Mouse (Mus musculus) layer of hippocampus, postnatal 25 days (tissue): ENCODE data around the gene Nrip2. TPM values are rescaled to one million over a fixed set of nuclear protein-coding genes. Genes with fewer than 3 reads are reported as not detected.
"Not testable (repeated sequence)": the region's sequence is repeated elsewhere in the genome, so short reads cannot be mapped to it uniquely, and the experiment has no call there.

Experiments
- DNase-seq, 2 experiments: peaks; one replicate each; pipeline ENCODE4 v3.0.0; 2022; ENCODE audit warnings: mixed read lengths in 2 of 2, low spot score in 1 of 2; ENCODE audit errors: extremely low spot score in 1 of 2
- total RNA-seq, 2 experiments: library from RNA; stranded (reverse); gene quantifications; 2 replicates each; pipeline ENCODE4 v1.2.3; 2021

Nrip2 gene
- 10 to 100 TPM; 15.6 to 18.6 TPM for total RNA-seq

DNA sequence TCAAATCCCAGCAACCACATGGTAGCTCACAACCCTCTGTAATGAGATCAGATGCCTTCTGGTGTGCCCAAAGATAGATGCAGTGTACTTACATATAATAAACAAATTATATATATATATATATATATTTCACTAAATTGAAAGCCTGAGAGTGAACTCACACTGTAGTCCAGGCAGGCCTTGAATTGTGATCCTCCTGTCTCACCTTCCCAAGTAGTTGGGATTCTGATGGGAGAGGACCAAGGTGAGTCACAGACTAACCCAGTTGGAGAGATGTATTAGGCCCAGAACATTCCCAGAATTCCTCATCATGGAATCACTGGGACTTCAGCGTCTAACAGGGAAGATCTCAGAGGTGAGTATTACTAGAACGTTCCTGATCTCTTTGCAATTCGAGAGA lies at the start of gene Nrip2:
TSS of gene Nrip2 (plus strand) at position 301 of the 400 bp plus-strand sequence.
- DNase-seq: no peak

DNA sequence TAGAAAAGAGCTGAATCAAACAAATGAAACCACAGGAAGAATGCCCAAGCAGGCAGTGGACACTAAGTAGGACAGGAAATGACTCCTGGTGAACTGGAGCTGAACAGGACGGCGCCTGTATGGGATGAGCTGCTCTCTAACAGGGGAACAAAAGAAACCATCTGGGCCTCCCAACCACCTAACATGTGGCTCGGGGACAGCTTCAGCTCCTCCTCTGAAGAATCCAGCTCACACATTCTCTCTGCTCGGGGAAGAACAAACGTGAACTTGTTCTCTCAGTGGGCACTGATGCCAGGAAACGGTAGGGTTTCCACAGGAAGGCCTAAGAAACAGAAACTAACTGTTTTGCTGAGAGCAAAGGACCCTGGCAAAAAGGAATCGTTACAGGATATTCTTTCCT lies 49.4 kb upstream of the Nrip2 start:
- DNase-seq: no peak

DNA sequence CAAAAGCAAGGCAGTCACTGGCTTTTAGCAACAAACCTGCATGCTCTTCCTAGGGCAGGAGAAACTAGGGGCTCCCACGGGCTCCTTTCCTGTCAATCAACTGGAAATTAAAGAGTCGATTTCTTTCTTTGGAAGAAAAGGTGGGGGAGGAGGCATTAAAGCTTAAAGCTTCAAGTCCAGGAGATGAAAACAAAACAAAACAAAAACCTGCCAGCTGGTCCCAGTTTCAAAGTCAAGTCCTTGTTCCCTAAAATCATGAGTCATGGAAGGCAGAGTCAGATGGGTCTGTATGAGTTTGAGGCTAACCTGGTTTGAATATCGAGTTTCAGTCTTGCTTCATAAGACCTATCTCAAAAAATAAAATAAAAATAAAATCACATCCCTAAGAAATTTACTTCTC lies 45.0 kb upstream of the Nrip2 start:
- DNase-seq: no peak

DNA sequence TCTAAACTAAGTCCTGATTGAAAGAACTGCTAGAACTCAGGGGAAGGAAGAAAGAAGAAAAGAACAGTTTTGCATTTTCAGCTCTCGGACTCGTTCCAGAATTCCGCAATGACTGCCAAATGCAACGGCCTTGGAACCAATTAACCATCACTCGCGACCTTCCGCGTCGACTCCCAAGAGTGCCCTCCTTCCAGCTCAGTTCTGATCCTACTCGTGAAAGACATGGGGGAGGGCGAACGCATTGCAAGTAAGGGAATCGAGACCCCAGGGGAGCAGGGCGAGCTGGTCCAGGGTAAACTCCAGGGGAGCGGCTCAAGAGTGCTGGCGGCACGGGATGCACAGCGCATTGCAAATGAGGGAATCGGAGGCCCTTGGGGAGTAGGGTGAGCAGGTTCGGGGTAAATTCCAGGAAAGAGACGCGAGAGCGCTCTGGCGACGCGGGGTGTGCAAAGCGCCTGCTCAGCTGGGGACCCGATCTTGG lies 43.9 kb upstream of the Nrip2 start:
- peak in 1 of 2 experiments; percentile 39 for DNase-seq

DNA sequence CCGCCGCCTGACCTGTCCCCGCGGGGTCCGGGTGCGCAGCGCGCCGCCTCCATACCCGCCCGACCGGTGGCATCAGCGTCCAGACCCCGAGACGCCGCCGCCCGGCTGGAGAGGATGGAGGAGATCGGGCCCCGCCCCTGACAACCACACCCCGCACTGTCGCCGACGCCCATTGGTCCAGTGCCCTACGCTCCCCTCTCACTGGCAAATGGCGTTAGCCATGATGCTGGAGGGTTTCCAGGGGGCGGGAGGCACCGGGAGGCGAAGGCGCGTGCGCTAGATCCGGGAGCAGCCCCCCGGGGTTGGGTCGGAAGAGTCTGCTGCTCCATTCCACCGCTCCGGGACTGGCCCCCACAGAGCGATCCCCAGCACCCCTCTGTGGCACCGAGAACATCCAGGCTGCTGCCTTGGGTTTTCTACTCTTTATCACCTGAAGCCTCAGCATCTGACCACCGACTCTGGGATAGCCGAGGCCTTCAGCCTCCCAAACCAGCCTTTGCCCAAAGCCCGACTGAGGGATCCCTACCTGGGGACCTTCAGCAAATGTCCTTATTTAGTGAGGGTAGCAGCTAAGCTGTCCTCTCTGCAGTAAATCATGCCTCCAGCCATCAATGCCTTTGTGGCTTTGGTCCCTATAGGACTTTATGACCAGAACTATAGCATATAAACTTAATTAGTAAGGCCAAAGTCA lies 43.2 kb upstream of the Nrip2 start, which contains the start of gene Tulp3:
TSS of gene Tulp3 (minus strand) at position 126 of the 691 bp plus-strand sequence.
- peak; percentile 93 to 96 for DNase-seq

DNA sequence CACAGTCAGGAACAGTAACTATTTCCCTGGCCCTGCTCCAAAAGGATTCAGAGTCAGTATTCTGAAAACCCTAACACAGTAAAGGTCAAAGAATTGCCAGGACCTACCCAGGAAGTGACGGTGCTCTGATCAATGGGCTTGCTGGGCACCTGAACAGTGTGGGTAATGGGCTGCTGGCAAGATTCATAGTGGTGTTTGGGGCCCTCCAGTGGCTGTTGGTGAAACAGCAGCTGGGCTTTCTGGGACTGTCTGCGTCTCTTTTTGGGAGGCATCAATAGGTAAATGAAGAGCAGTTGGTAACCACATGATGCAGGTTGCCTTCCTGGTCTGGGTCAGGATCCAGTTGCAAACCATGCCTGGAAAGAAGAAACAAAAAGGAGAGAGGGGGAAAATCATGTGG lies 40.1 kb upstream of the Nrip2 start:
- peak; percentile 66 to 82 for DNase-seq

DNA sequence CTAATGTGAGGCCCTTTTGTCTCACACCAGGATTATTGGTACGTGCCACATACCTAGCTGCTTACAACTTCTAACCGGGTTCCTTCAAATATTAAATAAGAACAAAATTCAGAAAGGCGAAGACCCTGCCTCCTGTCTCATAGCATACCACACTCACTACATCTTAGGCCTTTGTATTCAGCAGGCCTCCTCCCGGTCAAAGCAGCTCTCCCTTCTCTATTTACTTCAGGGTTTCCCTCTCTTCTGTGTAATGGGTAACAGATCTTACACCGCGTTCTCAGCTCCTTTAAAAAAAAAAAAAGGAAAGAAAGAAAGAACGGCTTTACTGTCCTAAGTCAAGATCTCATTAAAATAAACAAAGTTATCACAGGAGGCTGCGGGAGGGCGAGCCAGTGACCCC lies 37.2 kb upstream of the Nrip2 start:
- DNase-seq: no peak

DNA sequence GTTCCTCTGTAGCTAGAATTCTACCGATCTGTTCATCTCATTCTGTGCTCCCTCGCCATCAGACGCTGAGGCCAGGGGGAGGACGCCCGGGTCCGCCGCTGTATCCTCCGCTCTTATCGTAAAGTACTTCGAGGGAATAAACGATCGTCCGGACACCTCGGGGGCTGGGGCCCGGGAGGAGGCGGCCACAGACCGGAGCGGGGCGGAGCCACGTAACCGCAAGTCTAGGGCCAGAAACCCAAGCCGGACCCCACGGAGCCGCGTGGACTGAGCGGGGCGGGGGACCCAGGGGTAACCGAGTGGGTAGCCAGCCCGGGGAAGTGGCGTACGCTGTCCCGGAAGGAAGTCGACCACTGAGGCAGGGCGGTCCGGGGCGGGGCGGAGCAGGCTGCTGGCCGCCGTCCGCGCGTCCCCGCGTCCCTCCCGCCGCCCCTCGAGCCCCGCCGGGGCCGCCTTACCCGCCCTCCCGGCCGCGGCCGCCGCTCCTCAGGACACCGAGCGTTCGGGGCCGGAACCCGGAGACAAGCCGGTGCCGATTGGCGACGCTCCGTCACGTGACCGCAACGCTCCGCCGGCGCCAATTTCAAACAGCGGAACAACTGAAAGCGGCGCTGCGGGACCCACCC lies 36.6 kb upstream of the Nrip2 start, which contains the start of the genes Rhno1 and Foxm1:
TSS of gene Rhno1 (minus strand) at position 531 of the 626 bp plus-strand sequence.
TSS of gene Foxm1 (plus strand) at position 587 of the 626 bp plus-strand sequence.
- peak; percentile 75 to 79 for DNase-seq

DNA sequence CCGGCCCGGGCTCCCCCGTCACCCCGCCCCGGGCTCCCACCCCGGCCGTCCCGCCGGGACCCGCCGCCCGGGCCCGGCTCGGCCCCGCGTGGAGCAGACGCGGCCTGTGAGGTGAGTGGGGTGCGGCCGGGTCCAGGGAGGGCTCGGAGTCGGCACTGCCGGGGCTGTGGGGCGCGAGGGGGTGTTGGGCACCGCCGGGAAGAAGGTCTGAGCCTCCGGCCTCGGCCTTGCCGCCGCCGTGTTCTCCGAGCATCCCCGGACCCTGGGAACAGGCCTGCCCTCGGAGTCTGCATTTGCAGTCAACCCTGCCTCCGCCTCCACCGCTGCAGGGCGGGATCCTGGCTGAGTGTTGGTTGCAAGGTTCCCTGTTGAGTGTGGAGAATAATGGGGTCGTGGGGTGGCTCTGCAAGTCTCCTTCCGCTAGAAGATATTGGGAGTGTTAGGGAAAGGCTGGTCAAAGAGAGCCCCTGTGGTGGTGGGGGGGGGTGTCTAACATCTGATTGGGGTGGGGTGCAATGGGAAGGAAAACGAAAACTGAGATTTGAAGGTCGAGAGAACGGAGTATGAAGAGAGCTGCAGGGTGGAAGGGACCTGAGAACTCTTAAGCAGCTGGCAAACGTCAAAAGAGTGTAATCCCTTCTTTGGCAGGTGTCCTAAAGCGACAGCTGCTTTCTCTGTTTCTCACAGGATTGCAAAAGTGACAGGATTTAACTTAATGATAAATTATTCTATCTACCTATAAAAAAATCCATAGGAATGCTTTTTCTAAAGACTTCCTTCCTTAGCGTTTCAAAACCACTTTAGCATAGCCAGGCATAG lies 35.9 kb upstream of the Nrip2 start:
- no peak for DNase-seq

DNA sequence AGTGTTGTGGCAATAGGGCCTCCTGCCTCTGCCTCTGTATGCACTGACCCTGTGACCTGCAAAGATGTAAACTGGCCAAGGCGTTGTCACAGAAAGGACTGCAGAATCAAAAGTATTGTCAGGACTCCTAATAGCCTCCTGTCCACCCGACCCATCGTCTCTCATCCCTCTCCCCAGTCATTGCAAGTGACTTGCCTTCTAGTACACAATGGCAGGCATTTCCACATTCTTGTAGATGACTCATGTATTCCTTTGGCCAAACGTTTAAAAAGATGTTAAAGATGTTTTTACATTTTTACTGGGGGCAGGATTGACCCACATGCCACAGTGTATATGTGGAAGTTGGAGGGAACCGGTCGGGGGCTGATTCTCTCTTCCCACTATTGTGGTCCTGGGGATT lies 34.4 kb upstream of the Nrip2 start:
- no peak for DNase-seq

DNA sequence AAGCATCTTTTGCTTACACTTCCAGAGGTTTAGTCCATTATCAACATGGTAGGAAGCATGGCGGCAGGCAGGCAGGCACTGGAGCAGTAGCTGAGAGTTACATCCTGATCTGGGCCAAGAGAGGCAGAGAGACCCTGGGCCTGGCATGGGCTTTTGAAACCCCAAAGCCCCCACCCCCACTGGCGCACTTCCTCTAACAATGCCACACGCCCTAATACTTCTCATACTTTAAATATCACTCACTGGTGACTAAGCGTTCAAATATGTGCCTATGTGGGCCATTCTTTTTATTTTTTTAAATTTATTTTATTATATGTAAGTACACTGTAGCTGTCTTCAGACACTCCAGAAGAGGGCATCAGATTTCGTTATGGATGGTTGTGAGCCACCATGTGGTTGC lies 32.6 kb upstream of the Nrip2 start:
- DNase-seq: no peak

DNA sequence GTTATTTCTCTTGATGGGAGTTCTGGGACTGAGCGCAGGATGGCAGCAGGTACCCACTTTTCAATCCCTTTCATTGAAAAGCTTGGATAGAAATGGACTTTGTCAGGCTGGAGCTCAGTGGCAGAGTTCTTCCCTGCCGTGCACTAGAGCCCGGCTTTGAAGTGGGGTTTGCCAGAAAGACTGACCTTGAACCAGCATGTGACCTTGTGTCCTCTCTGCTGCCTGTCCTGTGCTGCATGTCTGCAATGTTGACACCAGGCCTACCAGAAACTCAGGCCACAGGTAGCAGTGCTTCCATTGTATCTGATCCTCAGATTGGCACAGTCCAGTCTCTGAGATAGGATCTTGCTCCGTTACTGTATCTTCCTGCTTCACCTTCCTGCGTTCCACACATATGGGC lies 29.1 kb upstream of the Nrip2 start:
- DNase-seq: no peak

DNA sequence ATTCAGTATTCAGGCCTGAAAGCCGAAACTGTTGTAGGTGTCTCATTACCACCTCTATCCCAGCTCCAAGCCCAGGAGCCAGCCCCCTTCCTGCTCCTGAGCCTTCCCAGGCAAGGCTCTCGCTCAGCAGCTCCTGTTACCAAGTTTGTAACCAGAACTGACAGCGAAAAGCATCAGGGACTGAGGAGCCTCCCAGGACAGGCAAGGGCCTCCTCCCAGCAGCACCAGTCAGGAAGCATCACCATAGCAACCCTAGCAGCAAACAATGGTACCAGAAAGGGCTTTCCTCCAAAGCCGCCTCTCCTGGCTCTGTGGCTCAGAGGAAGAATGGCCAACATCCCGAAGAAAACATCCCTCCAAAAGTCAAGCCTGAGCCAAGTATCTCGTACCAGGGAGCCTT lies 23.9 kb upstream of the Nrip2 start, which contains the start of the genes Tex52 and Gm44596:
TSS of gene Tex52 (plus strand) at position 265 of the 400 bp plus-strand sequence.
TSS of gene Gm44596 (plus strand) at position 312 of the 400 bp plus-strand sequence.
- peak; percentile 12 to 28 for DNase-seq

DNA sequence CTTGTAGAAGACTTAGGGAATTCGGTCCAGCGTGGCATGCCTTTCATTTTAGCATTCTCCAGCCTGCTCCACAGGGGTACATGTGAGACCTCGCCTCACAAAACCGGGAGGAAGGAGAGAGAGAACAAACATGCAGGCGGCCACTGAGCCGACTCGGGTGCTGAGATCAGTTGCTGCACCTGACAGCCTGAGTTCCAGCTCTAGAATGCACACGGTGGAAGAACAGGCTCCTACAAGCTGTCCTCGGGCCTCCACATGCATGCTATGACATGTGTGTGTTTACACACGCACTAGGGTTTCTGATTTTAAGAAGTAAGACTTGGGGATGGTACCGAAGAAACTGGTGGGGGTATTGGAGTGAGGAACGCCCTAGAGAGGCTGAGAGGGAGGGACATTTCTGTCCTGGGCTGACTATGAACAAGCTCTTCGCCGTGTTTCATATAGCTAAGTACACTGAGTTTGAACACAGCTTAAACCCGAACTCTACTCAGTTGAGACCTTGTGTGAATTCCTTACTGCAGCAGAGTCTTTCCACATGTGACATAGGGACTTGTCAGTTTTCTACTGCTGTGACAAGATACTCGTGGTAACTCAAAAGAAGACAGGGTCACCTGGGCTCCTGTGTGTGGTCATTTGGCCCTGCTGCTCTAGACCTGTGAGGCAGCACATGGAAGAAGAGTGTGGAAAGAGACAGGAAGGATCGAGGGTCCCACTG lies 22.6 kb upstream of the Nrip2 start:
- DNase-seq: no peak

DNA sequence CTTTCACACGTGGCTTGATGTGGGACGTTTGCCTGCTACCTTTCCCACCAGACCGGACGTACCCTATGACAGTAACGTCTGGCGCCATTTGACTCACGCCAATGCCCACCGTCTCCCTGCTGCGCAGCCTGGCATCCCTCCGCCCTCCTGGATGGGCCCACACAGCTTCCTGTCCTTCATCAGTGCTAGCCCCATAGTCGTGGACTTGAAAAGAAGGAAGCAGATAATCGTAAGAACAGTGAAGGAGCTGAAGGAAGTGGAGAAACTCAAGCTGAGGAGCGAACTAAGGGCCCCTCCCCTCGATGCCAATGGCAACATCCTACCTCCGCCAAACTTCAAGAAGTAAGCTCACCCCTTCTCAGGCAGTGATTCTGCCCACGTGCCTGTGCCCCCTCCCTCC lies 19.5 kb upstream of the Nrip2 start:
- no peak for DNase-seq

DNA sequence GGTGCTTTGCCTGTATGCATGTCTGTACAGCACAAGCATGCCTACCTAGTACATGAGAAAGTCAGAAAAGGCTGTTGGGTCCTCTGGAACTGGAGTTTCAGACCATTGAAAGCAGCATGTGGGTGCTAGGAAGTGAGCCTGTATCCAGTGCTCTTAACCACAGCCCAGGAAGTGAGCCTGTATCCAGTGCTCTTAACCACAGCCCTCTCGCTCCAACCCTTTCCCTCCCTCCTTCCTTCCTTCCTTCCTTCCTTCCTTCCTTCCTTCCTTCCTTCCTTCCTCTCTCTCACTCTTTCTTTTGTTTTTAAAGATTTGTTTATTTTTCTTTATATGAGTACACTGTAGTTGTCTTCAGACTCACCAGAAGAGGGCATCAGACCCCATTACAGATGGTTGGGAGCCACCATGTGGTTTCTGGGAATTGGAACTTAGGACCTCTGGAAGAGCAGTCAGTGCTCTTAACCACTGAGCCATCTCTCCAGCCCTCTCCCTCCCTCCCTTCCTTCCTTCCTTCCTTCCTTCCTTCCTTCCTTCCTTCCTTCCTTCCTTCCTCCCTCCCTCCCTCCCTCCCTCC lies 18.4 kb upstream of the Nrip2 start:
- not testable (repeated sequence) for DNase-seq

DNA sequence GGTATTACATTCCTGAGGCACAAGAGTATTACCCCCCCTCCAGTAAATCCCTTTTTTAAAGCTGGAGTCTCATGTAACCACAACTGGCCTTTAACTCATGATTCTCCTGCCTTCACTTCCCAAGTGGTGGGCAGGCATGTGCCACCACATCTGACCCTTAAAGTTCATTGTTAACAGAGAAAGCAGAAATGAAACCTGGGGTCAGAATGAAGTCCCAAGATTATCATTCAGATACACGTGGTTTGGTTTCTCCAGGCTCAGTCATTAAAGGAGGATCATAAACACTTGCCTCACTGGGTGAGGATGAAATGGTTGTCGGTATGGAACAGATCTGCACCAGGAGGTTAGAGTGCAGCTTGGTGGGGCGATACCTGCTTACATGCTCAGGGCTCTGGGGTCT lies 17.8 kb upstream of the Nrip2 start:
- DNase-seq: no peak

DNA sequence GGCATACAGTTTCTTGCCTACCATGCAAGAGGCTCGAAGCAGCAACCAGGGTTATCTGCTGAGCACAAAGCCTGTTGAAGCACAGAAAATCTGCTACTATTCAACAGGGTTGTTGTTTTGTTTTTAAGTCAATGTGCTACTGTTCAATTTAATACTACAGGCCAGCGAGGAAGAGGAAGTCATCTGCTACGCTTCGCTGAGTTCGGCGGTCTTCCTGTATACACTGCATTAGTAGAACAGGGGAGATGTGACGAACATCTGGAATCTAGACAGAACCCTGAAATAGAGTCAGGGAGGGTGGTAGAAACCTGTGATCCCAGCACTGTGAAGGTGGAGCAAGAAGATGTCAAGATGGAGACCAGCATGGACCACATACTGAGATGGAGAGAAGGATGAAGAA lies 15.3 kb upstream of the Nrip2 start:
- DNase-seq: no peak

DNA sequence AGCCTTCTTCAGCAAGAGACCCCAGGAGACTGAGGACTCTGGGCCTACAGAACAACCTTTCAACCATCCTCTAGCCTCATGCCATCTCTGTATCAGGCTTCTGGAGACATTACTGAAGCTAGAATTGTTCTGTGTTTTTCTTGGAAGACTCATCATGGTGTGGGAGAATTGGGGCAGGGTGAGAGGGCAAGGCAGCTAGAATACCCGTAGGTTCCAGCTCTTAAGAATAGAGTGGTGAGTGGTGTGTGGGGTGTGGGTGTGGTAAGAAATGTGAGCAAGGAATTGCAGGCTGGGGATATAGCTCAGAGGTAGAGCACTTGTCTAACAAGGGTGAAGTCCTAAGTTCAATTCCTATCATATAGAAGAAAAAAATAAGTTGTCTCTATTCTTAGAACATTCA lies 14.1 kb upstream of the Nrip2 start:
- DNase-seq: no peak

DNA sequence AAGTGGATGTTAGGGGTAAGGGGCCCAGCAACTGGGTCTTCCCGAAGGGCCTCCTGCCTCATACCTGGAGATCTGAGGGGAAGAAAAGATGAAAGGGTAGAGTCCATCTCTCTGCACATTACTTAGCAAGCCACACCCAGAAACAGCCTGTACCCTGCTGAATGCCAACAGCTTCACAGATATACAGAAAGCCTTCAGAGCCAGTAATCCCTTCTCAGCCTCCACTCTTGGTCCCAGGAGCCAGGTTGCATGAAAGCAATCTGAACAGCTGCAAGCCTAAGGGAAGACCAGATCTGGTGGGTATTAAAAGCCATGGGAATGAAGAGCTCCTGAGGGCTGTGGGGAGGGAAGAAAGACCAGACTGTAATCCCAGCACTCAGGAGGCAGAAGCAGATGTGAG lies 9.9 kb upstream of the Nrip2 start:
- DNase-seq: no peak
